Mouse (Mus musculus) CH12.LX (cell line): ENCODE data around the gene Cebpb.

Experiments
- CHD2 ChIP-seq: IDR thresholded peaks from 2 replicates; pipeline ENCODE4 v1.6.1; 2011; ENCODE audit warnings: low read length, improper control_type of control experiment
- CTCF ChIP-seq, 2 experiments: IDR thresholded peaks in 1 of 2; conservative IDR thresholded peaks in 1 of 2; 2 replicates each; pipeline ENCODE4 v1.5.1; 2011 to 2012; ENCODE audit warnings: low read depth in 2 of 2, low read length in 2 of 2, improper control_type of control experiment in 1 of 2, inconsistent platforms in 1 of 2, mild to moderate bottlenecking in 1 of 2, moderate library complexity in 1 of 2
- MAX ChIP-seq: IDR thresholded peaks from 2 replicates; pipeline ENCODE4 v1.6.1; 2011; ENCODE audit warnings: low read length, improper control_type of control experiment
- POLR2A ChIP-seq: IDR thresholded peaks from 2 replicates; pipeline ENCODE4 v1.6.1; 2011; ENCODE audit warnings: low read depth, mild to moderate bottlenecking, improper control_type of control experiment, low read length
- USF1 ChIP-seq: IDR thresholded peaks from 2 replicates; pipeline ENCODE4 v1.6.1; 2014; ENCODE audit warnings: low read depth, mild to moderate bottlenecking, inconsistent platforms, low read length, improper control_type of control experiment

GRCm38 (mm10) chr2:167696143-167696542 is 7.4 kb downstream of the Cebpb start:
- TF ChIP-seq CHD2 (no peak), CTCF (conservative IDR thresholded peaks at IDR 0.05 in 1 of 2, IDR thresholded peaks at IDR 0.05 in 1 of 2; ENCODE audit: low read depth in 2 of 2, low read length in 2 of 2) (no peak), MAX (no peak), POLR2A (no peak), USF1 (no peak)
